8 mouse cellular contexts compared by ENCODE assay signal in genomic region chr10:28076036-28076855, GRCm38 (mm10). TPM values are rescaled to one million over a fixed set of nuclear protein-coding genes. Genes with fewer than 3 reads are reported as not detected.
DNase-seq lines count a peak whose midpoint lies in the region; ATAC-seq and TF ChIP-seq lines count a peak whose summit lies in the region.

No protein-coding gene starts in this region.

- no peak overlapping the region for H3K27ac ChIP-seq in brown adipose tissue, adult 24 weeks (replicated peaks; ENCODE audit: low read depth, low read length)
- H3K27ac ChIP-seq in intestine, embryonic 14.5 days (ENCODE audit: low read depth), result peak overlapping the region; percentile 92
- peak overlapping the region; percentile 94 for H3K27ac ChIP-seq in liver, adult 2 months (replicated peaks; ENCODE audit: insufficient read depth, low read depth, low read length)

- H3K9ac ChIP-seq in intestine, embryonic 14.5 days (ENCODE audit: low read length), result peak overlapping the region; percentile 91
- peak overlapping the region; percentile 92 for H3K9ac ChIP-seq in liver, adult 2 months (ENCODE audit: low read depth, low read length)

- peak; percentile 53 to 57 for DNase-seq in cerebellum, postnatal 10 days
- no peak for DNase-seq in cerebellum, adult 11-12 months
- peak; percentile 9 for DNase-seq in gastrocnemius, postnatal 25 days
- DNase-seq in intestine, embryonic 14.5 days (ENCODE audit: low spot score), result peak; percentile 85
- DNase-seq in liver, adult 2 months (ENCODE audit: extremely low read depth, low read depth, low spot score), result peak; percentile 53
- peak; percentile 76 for DNase-seq in neural tube, embryonic 10.5 days (ENCODE audit: extremely low spot score, low spot score)
- DNase-seq in yolk sac, embryonic 10.5 days (ENCODE audit: low spot score), result peak; percentile 43

- peak overlapping the region; percentile 89 for H3K4me3 ChIP-seq in brown adipose tissue, adult 24 weeks (ENCODE audit: insufficient read depth, low read depth, low read length)
- H3K4me3 ChIP-seq in intestine, embryonic 14.5 days (ENCODE audit: low read depth, low read length), result peak overlapping the region; percentile 75
- peak overlapping the region; percentile 91 for H3K4me3 ChIP-seq in liver, adult 2 months (ENCODE audit: insufficient read depth, low read depth, low read length)

- no peaks in the 10 kb centered on the region for H3K36me3 ChIP-seq in intestine, embryonic 14.5 days (ENCODE audit: control insufficient read depth, insufficient read depth, low read length)
- no peaks in the 10 kb centered on the region for H3K36me3 ChIP-seq in liver, adult 2 months (ENCODE audit: control insufficient read depth, insufficient read depth, low read length)

- H3K79me2 ChIP-seq in liver, adult 2 months (ENCODE audit: control insufficient read depth, insufficient read depth, low read length), result peaks cover 14% of the 10 kb centered on the region

- peak; percentile 9; the same call in 1 of the 2 replicates for ATAC-seq in intestine, embryonic 14.5 days (replicated peaks; ENCODE audit: low FRiP score, low TSS enrichment, low read depth)

- no peak for TF ChIP-seq CTCF in liver, adult 2 months (IDR thresholded peaks at IDR 0.05; ENCODE audit: low read depth, low read length)

- H3K27me3 ChIP-seq in intestine, embryonic 14.5 days (replicated peaks; ENCODE audit: control insufficient read depth, insufficient read depth, low read length), result no peaks in the 10 kb centered on the region
- H3K27me3 ChIP-seq in liver, adult 2 months (ENCODE audit: control insufficient read depth, insufficient read depth, low read length), result no peaks in the 10 kb centered on the region

- 3% methylated on average over 30 of the region's 30 CpGs for WGBS in intestine, embryonic 14.5 days
- WGBS in liver, adult 2 months, result 3% methylated on average over 30 of the region's 30 CpGs

- no peaks in the 10 kb centered on the region for H3K9me3 ChIP-seq in intestine, embryonic 14.5 days (ENCODE audit: control insufficient read depth, low read length)

- peak overlapping the region; percentile 82 for H3K4me2 ChIP-seq in intestine, embryonic 14.5 days (ENCODE audit: low read length)

- H3K4me1 ChIP-seq in brown adipose tissue, adult 24 weeks (ENCODE audit: control insufficient read depth, insufficient read depth, insufficient read length, low read length), result no peaks in the 10 kb centered on the region
- peaks cover 15% of the 10 kb centered on the region; the same call in 1 of the 2 replicates for H3K4me1 ChIP-seq in intestine, embryonic 14.5 days (replicated peaks; ENCODE audit: control insufficient read depth, insufficient read depth, low read length)
- peaks cover 12% of the 10 kb centered on the region for H3K4me1 ChIP-seq in liver, adult 2 months (ENCODE audit: control insufficient read depth, insufficient read depth, low read length)

- no peak for TF ChIP-seq POLR2A in liver, adult 2 months (IDR thresholded peaks at IDR 0.05; ENCODE audit: extremely low read depth, insufficient read depth, low read length)

RNA-seq across cellular contexts. Expression of gene Ptprk, which starts 1.6 kb away (rescaled TPM):
- 3.3 and 4.5 TPM in 2 replicates for polyA plus RNA-seq in brown adipose tissue, adult 24 weeks (2012; ENCODE audit: insufficient read depth, insufficient read length, missing spikeins)
- 1 to 10 TPM; 5.1 to 5.2 TPM for total RNA-seq in gastrocnemius, postnatal 25 days (2021)
- 41.9 and 44.0 TPM in 2 replicates for polyA plus RNA-seq in intestine, embryonic 14.5 days (2014; fragmentation: Nextera tagmentation; extraction: Ambion mirVana)
- total RNA-seq in liver, adult 2 months (2014; rRNA removed), result 47.5 and 62.8 TPM in 2 replicates
- 20.5 and 23.2 TPM in 2 replicates for polyA plus RNA-seq in liver, adult 2 months (2012; rRNA removed)
